Mouse (Mus musculus) cerebral cortex, adult 2 months (tissue): Measurements from ENCODE around the gene Itgb3.

Experiments
- WGBS: fragments of 180-500 bp; shearing (Covaris S2); methylation state at CpG from one replicate; pipeline ENCODE4 v1.1.7; 2018; 5-methylcytosine and 5-hydroxymethylcytosine counted together

Gene Itgb3

DNA sequence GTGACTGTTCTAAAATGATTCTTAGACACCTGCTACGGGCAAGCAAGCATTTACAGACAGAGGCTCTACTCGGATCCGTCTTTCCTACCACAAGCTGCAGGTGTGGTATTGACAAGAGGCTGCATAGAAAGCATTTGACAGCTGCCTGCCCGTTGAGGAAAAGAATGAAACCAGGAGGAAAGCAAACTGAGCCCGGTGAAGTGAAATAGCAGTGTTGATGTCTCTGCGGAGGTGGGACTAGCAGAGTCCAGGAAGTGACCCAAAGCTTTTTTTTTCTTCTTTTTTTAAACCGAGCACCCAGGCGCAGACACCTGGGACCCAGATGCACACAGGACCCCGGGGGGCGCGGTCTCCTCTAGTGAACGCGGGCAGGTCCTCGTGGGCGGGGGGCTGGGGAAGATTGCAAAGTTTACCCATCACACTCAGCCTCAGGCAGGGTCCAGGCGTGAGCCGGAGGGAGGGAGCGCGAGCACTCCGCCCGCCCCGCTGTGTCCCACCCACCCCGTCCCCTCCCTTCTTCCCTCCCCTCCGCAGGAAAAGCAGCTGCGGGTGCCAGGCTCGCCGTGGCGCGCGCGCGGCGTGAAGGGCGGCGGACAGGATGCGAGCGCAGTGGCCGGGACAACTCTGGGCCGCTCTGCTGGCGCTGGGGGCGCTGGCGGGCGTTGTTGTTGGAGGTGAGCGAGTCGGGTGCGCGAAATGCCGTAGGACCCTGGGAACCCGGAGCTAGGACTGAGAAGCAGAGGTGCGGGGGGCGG is at the start of gene Itgb3:
Gene Itgb3 (plus strand): TSS at position 510 of the 755 bp plus-strand sequence.
- 2% methylated on average over 51 of the region's 51 CpGs for WGBS

DNA sequence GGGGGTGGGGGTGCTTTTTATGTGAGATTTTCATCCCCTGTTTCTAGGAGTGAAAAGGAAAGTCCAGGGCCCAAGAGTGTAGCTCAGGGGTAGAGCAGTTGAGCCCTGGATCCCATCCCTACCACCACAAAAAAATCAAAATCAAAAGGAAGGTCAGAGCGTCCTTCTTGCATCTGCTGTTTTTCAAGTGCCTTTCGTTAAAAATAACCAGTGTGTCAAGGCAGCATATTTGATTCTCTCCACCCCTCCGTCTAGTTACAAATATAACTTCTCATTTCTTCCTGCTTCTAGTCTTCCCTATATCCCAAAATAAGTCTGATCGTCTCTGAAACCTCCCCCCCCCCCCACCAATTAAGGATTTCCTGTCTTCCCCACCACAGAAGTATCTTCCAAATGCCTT is 49.7 kb upstream of the Itgb3 start:
- WGBS: 41% methylated on average over 4 of the region's 4 CpGs

DNA sequence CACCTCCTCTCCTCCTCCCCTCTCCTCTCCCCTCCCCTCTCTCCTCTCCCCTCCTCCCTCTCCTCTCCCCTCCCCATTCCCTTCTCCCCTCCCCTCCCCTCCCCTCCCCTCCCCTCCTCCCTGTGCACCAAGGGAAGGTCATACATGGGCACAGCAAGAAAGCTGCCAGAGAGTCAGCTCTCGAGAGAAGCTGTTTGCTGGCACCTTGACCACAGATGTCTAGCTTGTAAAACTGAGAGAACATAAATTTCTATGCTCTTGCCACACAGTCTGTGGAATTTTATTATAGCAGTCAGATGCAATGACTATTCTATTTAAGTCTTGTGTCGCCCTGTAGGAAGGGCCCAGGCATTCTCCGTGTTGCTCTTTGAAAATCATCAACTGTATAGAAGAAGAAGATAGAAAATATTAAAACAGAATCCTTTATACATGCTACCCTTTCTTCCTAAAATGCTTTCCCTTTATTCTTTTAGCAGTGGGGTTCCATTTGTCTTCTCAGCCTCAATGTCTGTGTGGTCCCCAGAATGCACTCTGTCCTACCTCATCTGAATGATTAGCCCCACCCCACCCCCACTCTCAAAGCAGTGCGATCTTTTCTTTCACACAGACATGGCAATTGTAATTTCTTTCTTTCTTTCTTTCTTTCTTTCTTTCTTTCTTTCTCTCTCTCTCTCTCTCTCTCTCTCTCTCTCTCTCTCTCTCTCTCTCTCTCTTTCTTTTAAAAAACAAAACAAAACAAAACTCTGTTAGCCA is 49.0 kb upstream of the Itgb3 start:
- WGBS: 36% methylated on average over 4 of the region's 4 CpGs

DNA sequence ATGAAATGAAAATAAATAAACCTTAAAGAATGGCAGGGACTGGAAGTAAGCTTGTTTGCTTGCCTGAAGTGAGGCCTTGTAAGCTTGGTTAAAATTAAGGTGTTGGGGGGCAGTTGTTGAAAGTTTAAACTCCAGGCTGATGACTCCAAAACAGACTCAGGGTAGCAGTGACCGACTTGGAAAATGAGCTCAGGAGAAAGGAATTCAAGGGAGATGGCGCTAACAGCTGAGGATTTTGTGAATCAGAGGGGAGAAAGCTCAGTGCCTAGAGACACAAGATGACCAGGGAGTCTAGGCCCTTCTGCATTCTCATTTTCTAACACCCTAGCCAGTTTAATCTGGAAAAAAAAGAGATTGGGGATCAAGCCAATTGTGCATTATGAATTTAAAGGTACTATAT is 46.8 kb upstream of the Itgb3 start:
- WGBS: 58% methylated on average over 2 of the region's 2 CpGs

DNA sequence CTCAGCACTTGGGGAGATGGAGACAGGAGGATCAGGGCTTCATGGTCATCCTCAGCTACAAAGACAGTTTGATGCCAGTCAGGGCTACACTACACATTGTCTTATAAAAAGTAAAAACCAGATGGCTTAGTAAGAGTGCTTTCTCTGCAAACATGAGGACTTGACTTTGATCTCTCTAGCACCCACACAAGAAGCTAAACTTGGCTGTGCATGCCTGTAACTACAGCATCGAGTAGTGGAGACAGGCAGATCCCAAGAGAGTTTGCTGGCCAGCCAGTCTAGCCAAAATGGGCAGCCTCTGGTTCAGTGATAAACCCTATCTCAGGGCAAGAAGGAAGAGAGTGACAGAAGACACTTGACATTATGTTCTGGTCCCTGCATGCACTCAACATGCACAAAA is 44.3 kb upstream of the Itgb3 start:
- WGBS: 25% methylated on average over 1 of the region's 1 CpGs

DNA sequence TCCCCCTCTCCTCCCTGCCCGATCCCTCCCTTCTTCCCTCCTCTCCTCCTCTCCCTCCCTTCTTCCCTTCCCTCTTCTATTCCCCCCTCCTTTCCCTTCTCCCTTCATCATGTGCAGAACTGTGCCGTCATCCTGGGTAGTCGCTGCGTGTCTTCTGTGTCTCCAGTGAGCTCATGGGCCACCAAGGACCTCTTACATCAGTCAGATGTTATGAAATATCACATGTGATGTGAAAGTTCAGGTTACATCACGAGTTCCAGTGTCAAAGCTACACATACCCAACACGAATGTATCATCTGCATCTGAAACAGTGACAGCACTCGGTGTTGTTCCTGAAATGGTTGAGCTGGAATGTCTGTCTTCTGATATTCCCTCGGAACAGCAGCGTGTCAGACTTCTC is 42.6 kb upstream of the Itgb3 start:
- 74% methylated on average over 9 of the region's 9 CpGs for WGBS

DNA sequence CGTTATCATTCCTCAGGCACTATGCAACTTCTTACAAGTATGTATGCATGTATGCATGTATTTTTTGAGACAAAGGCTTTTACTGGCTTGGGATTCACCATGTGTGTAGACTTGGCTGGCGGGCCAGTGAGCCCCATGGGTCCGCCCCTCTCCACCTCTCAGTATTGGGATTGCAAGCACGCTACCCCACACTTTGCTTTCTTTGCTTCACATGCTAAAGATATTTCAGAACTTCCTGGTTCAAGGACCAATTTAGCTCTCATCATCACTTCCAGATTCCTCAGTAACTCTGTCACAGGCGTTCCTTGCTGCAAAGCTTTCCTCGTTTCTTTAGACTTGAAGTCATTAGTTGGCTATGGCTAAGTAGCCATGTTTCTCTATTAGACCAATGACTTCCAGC is 41.7 kb upstream of the Itgb3 start:
- 48% methylated on average over 6 of the region's 6 CpGs for whole genome bisulfite sequencing

DNA sequence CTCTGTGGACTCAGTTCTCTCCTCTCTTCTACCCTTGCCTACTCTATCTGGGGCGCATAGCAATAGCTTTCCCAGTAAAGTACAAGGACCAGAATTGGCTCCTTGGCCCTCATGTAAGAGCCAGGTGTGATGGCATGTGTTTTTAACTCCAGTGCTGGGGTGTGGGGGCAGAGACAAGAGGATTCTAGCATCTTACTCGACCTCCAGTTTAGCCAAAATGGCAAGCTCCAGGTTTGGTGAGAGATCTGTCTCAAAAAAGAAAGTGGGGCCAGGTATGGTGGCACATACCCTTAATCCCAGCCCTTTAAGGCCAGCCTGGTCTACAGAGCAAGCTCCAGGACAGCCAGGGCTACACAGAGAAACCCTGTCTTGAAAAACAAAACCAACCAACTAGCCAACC is 41.0 kb upstream of the Itgb3 start:
- WGBS: 68% methylated on average over 2 of the region's 2 CpGs

DNA sequence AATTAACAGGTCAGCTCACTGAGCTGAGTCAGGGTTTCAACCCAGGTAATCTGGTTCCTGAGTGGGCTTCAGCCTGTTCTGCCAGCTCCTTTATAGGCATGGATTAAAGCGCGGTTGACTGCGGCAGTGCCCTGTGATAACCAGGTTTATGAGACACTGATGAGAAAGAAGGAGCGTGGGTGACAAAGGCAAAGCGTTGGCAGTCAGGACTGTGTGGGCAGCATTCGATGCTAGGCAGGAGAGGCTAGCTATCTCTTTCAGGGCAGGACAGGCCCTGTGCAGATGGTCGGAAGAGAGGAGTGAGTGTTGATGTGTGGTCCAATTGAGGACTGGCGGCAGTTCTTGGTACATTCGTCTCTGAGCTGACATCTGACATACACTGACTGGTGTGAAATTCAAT is 40.1 kb upstream of the Itgb3 start:
- 42% methylated on average over 9 of the region's 9 CpGs for WGBS

DNA sequence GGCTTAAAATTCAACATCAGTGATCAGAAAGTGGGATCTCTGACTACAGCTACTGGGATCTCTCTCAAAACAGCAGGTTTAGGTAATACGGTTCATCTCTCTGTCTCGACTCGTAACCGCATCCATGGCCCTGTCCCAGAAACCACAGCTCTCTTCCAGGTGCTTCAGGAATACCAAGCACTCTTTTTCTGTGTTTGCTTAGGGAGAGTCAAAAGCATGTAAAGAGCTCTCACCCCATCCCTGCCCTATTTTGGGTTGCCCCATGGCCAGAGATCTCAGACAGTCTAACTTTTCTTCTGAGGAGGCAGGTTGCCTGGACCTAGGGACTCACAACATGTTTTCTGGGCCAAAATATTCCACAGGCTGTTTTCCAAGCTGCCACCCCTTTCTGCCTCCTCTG is 39.5 kb upstream of the Itgb3 start:
- WGBS: 81% methylated on average over 4 of the region's 4 CpGs

DNA sequence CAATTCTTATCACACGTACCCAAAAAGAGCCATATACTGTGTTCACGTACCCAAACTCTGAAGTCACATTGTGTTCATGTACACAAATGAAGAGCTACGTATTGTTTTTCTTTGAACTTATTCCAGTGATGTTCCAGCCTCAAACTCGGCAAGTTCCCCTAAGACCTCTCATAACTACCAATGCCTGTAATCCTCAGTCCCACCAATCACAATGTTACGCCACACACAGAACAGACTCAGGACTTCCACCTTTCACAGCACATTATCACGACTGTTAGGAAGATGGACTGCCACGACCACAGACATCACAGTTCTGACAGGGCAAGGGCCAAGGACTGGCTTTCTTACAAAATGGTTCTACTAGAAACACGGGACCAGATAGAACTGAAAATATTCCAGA is 37.3 kb upstream of the Itgb3 start:
- WGBS: 89% methylated on average over 8 of the region's 8 CpGs

DNA sequence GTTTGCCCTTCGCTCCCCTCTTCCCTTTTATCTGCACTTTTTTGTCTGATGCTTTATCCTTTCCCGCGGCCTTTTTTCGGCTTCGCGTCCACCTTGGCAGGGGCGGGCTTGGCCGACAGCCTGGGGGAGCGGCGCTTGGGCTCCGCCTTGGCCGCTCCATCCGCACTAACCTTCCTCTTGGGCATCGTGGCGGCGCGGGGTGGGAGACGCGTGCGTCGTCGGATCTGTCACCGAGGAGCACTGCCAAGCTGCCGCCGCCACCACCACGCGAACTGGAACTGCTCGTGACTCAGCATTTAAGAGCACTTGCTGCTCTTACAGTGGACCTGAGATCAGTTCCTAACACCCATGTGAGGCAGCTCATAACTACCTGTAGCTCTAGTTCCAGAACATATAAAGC is 36.4 kb upstream of the Itgb3 start:
- WGBS: 3% methylated on average over 28 of the region's 28 CpGs

DNA sequence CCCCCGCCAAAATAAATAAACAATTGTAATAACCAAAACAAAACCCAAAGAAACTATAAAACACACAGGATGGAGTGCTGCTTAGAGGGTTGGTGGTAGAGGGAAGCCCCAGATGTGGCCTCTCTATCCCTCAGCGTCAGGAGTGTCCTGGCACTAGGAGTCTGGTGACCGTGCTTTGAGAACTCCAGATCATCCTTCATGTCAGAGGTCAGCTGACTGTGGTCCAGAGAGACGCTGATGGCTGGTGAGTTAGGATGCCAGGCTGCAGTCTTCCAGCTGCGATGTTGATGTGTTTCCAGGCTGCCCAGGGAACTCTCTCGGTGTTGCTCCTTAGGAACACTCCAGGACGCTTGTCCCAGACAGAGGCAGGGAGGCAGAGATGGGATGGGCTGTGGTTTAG is 35.7 kb upstream of the Itgb3 start:
- 72% methylated on average over 7 of the region's 7 CpGs for WGBS

DNA sequence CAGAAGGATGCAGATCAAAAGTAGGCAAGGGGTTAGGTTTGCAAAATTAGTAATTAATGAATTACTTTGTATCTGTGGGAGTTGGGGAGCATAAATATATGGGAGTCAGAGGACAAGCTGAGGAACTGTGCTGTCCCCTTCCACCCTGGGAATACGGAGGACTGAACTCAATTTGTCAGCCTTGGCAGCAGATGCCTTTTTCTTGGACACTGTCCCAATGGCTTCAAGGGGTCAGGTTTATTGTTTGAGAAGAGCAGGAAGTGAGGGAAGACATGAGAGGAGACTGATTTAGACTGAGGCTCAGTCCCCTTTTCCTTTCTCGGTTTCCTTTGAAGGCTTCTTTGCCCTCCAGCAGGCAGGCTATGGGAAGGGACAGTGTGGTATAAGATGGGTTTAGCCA is 35.2 kb upstream of the Itgb3 start:
- 59% methylated on average over 2 of the region's 2 CpGs for WGBS

DNA sequence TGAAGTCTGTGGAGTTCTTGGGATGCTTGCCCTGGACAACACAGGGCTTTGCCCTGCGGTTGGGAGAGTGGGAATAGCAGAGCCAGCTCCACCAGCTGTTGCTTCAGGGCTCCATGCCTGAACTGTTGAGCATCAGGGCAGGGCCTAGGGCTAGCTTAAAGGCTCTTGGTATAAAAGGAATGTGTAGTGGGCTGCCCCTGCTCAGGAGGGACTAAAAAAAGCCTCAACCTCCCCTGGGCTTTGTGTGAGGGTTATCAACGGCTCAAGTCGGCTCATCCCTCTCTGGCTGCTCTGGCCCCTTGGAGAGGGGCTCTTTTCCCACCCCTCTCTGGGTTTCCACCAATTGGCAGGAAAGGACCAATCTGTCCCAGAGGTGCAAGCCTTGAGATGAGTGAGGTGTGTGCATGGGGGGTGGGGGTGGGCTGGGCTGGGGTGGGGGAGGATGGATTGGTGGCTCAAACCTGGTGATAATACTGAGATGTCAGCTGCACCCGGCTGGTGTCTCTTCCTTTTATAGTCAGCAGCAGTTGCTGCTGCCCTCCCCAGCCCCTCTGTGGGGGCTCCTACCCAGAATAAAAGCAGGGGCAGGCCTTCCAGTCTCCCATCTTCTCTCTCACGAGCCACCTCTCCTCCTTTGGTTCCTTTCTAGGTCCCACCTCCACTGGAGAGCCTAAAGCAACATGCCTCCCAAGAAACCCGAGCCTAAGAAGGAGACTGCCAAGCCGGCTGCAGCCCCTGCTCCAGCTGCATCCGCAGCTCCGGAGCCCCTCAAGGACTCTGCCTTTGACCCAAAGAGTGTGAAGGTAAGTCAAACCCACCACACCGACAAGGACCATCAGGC is 30.8 kb upstream of the Itgb3 start:
- 71% methylated on average over 10 of the region's 10 CpGs for WGBS

DNA sequence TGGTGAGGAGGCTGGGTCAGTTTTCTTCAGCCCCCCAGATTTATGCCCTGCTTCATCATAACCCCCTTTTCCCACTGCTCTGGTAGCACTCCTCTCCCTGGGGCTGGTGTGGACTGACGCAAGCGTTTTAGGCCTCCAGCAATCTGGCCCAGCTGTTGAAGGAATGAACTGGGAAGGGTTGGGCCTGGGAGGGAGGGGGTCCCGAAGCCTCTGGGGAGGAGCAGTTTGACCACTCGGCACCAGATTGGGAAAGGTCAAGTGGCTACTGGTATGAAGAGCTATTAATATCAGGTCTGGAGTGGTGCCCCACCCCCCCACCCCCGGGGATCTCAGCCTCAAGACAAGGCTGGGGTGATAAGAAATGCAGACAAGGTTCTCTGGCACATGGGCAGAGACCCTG is 29.7 kb upstream of the Itgb3 start:
- 72% methylated on average over 5 of the region's 5 CpGs for WGBS

DNA sequence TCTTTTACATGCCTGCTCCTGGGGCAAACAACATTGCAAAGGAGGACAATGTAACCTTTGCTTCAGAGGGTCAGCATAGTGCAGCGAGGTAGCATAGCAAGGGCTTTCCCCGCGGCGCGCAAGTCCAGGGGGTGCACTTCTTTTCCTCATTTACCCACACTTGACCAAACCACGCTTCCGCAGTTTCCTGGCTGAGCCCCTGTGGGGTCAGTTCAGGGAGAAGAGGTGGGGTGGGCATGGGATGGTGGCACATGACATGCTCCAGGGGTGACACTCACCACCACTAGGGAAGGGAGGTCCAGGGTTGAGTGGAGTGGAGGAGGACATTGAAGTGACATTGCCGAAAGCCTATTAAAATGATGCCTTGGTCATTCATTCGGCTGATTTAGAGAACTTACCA is 28.7 kb upstream of the Itgb3 start:
- WGBS: 89% methylated on average over 9 of the region's 9 CpGs

DNA sequence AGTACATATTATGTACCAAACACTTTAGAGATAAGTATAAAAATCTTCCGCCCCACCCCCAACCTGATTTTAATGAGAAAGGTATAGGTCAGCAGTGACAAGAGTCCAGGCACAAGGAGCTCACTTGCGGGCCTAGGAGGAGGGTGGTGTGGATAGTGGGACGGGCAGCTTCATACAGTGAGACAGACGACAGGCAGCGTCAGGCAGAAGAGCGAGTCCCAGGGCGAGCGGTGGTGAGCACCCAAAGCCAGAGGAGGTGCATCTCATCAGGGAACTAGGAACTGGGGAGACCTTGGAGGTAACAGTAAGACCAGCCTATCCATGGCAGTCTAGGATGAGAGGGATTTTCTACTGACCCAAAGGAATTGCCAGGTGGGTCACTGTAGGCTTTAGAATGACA is 28.2 kb upstream of the Itgb3 start:
- 95% methylated on average over 8 of the region's 8 CpGs for WGBS

DNA sequence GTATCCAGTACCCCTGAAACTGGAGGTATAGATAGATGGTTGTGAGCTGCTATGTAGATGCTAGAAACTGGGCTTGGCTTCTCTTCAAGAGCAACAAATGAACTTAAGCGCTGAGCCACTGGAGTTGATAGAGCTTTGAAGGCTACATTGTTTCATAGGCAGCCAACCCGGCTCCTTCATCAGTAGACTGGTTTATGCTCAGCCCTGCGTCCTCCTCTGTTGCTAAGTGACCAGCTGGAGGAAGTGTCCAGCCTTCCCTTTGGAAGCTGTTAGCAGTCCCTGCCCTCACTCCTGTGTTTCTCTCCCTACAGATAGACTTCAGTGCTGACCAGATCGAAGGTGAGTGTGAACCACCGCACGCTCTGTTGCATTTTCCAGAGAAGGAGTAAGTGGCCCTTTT is 27.7 kb upstream of the Itgb3 start:
- WGBS: 51% methylated on average over 6 of the region's 6 CpGs

DNA sequence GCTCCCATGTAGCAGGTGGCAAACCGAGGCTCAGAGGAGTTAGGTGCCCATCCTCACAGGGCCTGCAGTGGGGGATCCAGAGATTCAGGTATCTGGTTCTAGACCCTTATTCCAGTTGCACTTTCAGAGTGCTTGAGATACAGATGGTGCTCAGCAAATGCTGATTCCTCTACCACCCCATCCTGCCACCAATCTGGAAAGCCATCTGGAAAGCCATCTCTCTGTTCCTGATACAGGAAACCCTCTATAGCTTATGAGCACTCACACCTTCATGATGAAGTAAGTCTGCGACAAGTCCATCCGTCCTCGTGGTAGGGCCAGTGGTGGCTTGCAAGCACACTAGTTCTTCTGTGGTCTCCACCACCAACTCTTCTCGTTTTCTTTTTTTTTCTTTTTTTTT is 27.2 kb upstream of the Itgb3 start:
- WGBS: 76% methylated on average over 5 of the region's 5 CpGs

DNA sequence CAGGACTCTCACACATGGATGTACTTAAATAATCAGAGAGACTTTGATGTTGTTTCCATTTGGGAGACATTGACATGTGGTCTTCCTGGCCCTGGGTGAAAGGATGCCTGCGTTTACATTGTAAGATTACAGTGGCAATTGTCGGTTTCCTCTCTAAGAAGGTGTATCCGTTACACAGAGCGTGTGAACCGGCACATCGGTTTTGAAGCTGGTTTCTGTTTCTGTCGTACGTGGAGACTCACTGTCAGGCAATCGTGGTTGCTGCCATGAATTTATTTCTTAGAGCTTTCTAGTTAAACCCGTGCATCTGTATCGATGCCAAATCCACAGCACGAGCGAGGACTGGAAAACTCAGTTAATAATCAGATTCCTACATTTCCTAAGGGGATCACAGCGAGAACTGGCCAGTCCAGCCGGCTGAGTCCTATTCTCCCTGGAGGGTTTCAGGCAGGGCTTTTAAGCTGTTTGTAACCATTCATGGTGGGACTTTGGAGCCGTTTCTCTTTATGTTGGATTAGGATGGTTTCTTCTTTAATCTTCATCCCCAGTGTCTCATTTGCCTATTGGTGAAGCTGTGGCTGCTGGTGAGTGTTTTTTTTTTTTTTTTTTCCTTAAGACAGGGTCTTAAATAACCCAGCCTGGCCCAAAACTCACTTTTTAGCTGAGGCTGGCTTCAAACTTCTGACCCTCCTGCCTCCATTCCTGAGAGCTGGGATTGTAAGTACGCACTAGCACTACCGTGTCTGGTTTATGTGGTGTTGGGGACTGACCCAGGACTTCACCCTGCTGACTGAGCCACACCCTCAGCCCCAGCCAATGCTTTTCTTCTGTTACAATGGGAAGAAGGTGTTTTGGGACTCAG is 26.1 kb upstream of the Itgb3 start:
- 45% methylated on average over 18 of the region's 18 CpGs for WGBS

DNA sequence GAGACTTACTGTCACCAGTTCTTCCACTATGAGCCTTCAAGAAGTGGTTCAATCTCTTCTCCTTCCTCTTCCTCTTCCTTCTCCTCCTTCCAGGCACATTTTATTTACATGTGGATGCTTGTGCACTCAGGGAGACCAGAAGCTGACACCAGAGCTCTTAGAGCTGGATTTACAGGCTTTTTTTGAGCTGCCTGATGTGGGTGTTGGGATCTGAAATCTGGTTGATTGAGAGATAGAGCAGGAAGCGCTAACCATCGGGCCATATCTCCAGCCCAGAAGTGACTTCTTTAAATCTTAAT is 25.5 kb upstream of the Itgb3 start:
- WGBS: 86% methylated on average over 2 of the region's 2 CpGs
